Mouse (Mus musculus) bone marrow macrophage, adult 2 months (primary cell): Measurements from ENCODE around the gene Gm20388. TPM values are rescaled to one million over a fixed set of nuclear protein-coding genes. Genes with fewer than 3 reads are reported as not detected.

Source experiments
- H3K27ac ChIP-seq: 2 replicates; pipeline ENCODE4 v1.5.1; 2012; ENCODE audit warnings: low read depth, low read length; ENCODE audit not compliant: insufficient read depth
- H3K4me1 ChIP-seq: 2 replicates; pipeline ENCODE4 v1.6.1; 2012; ENCODE audit warnings: low read length; ENCODE audit not compliant: control insufficient read depth, insufficient read depth
- H3K4me3 ChIP-seq: 2 replicates; pipeline ENCODE4 v1.5.1; 2012; ENCODE audit warnings: mild to moderate bottlenecking, low read length, moderate library complexity; ENCODE audit not compliant: insufficient read depth
- CTCF ChIP-seq: IDR thresholded peaks from 2 replicates; pipeline ENCODE4 v1.5.1; 2012; ENCODE audit warnings: low read depth, mild to moderate bottlenecking, low read length, moderate library complexity
- POLR2A ChIP-seq: IDR thresholded peaks from 2 replicates; pipeline ENCODE4 v1.6.1; 2012; ENCODE audit warnings: mild to moderate bottlenecking, low read depth, low read length, borderline replicate concordance
- polyA plus RNA-seq: library from polyadenylated mRNA; stranded (reverse); fragments of >200 nt; gene quantifications from 2 replicates; pipeline ENCODE4 v1.2.4, GENCODE M21; 2012; ENCODE audit not compliant: missing spikeins, insufficient read depth, insufficient read length

Gm20388 gene
- polyA plus RNA-seq, 1 experiment, result 32.7 TPM

GRCm38 (mm10) chr8:120376215-120376614 is 465.6 kb downstream of the Gm20388 start:
- no peak overlapping the region for H3K27ac ChIP-seq
- H3K4me1 ChIP-seq, result no peaks in the 10 kb centered on the region
- TF ChIP-seq CTCF (no peak), POLR2A (no peak)
- H3K4me3 ChIP-seq, result no peak overlapping the region

- no peak overlapping the region for H3K27ac ChIP-seq
- TF ChIP-seq POLR2A, result no peak
- no peak for TF ChIP-seq CTCF
- no peaks in the 10 kb centered on the region for H3K4me1 ChIP-seq
- H3K4me3 ChIP-seq, result no peak overlapping the region
These were observed 466.5 kb downstream of the Gm20388 start for GRCm38 (mm10) chr8:120376847-120377802.

DNA sequence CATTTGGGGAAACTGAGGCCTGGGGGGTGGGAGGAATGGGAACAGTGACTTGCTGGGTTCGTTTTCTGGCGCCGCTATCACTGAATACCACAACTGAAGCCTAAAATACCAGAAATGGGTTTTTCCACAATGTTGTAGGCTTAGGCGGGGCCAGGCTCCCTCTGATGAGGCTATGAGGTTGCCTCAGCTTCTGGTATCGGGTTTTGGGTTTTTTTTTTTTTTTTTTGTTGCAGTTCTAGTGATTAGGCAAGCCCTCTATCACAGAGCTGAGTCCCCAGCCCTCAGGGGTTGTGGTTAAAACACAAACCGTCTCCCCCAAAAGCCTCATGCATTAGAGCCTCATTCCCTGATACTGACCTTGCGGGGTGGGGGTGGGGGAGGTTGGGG is 467.2 kb downstream of the Gm20388 start:
- no peak overlapping the region for H3K27ac ChIP-seq
- H3K4me1 ChIP-seq, result no peaks in the 10 kb centered on the region
- TF ChIP-seq CTCF (no peak), POLR2A (no peak)
- H3K4me3 ChIP-seq, result no peak overlapping the region

DNA sequence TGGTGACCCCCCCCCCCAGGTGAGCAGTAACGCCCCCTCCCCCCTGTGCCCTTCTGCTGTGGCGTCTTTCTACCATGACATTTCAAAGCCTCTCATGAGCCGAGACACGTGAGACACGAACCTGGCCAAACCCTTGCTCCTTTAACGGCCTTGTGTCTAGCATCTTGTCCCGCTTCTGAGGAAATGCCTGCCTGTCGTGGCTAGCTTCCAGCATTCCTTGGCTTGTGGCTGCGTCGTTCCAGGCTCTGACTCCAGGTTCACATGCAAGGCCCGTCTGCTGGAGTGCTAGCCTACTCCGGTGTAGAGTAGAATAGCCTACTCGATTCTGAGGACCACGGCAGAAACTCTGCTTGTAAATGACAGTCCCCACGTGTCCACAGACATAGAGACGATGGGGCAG is 467.7 kb downstream of the Gm20388 start:
- Histone ChIP-seq H3K4me3 (no peak overlapping the region), H3K27ac (no peak overlapping the region), H3K4me1 (no peaks in the 10 kb centered on the region)
- TF ChIP-seq POLR2A, result no peak
- TF ChIP-seq CTCF, result no peak

DNA sequence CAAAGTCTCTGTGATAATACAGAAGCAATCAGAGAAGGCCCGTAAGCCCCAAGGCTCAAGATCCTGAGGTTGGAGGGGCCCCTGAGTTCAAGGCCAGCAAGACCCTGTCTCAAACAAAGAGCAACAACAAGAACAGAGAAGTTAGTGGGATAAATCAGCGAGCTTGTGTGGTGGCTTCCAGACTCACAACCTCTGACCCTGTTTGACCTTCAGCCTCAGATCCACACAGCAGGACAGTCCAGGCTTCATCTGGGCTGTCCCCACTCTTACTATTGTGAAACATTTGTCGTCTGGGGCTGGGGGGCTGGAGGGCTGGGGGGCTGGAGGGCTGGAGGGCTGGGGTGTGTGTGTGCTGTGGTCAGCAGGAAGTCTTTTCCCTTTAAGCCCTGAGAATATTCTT is 468.4 kb downstream of the Gm20388 start:
- no peak for TF ChIP-seq POLR2A
- TF ChIP-seq CTCF, result no peak
- Histone ChIP-seq H3K4me1 (no peaks in the 10 kb centered on the region), H3K27ac (no peak overlapping the region), H3K4me3 (no peak overlapping the region)

GRCm38 (mm10) chr8:120381865-120382264 is 471.2 kb downstream of the Gm20388 start:
- Histone ChIP-seq H3K4me3 (no peak overlapping the region), H3K27ac (no peak overlapping the region), H3K4me1 (no peaks in the 10 kb centered on the region)
- TF ChIP-seq POLR2A, result no peak
- TF ChIP-seq CTCF, result no peak

GRCm38 (mm10) chr8:120382436-120383203 is 472.0 kb downstream of the Gm20388 start:
- no peak overlapping the region for H3K4me3 ChIP-seq
- no peak overlapping the region for H3K27ac ChIP-seq
- H3K4me1 ChIP-seq, result no peaks in the 10 kb centered on the region
- TF ChIP-seq CTCF (no peak), POLR2A (no peak)

- TF ChIP-seq CTCF (no peak), POLR2A (no peak)
- no peak overlapping the region for H3K27ac ChIP-seq
- no peak overlapping the region for H3K4me3 ChIP-seq
- no peaks in the 10 kb centered on the region for H3K4me1 ChIP-seq
These were observed 472.5 kb downstream of the Gm20388 start for GRCm38 (mm10) chr8:120383204-120383560.

DNA sequence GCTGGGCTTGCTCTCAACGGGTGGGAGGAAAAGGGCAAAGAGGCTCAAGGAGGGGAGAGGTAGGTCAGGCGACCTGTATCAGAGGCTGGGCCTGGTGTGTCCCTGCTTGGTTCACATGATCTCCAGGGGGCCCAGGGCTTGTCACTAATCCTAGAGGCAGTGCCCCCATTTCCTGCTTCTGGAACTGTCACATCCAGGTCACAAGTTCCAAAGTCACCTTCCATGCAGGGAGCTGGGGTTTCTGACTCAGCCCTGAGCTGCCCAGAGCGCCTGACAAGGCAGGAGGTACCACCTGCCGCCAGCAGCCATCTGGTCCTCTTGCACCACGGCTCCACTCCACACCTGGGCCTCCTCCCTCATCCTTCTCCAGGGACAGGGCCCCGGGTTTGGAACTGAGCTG is 473.1 kb downstream of the Gm20388 start:
- H3K4me1 ChIP-seq, result no peaks in the 10 kb centered on the region
- H3K27ac ChIP-seq, result no peak overlapping the region
- no peak overlapping the region for H3K4me3 ChIP-seq
- TF ChIP-seq CTCF (no peak), POLR2A (no peak)

DNA sequence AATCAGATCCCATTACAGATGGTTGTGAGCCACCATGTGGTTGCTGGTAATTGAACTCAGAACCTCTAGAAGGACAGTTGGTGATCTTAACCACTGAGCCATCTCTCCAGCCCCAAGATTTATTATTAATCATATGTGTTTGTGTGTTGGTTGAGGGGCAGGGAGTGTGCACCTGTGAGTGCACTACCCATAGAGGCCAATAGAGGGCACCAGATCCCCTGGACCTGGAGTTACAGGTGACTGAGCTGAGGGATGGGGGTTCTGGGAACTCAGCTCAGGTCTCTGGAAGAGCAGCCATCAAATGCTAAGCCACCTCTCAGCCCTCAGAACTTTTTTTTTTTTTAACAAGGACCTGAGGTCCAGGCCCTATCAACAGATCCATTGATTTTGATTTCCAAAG is 474.1 kb downstream of the Gm20388 start:
- Histone ChIP-seq H3K4me1 (no peaks in the 10 kb centered on the region), H3K4me3 (no peak overlapping the region), H3K27ac (no peak overlapping the region)
- no peak for TF ChIP-seq POLR2A
- TF ChIP-seq CTCF, result peak; percentile 39; the same call in 1 of the 2 replicates
